Mouse (Mus musculus) right cerebral cortex, postnatal 14 days (tissue): ENCODE measurements around the gene Prcd.

Source experiments
- DNase-seq: peaks from one replicate; pipeline ENCODE4 v3.0.0; 2022

The Prcd gene

GRCm38 (mm10) chr11:116694250-116695193 is 41.2 kb downstream of the Prcd start:
- DNase-seq: no peak

DNA sequence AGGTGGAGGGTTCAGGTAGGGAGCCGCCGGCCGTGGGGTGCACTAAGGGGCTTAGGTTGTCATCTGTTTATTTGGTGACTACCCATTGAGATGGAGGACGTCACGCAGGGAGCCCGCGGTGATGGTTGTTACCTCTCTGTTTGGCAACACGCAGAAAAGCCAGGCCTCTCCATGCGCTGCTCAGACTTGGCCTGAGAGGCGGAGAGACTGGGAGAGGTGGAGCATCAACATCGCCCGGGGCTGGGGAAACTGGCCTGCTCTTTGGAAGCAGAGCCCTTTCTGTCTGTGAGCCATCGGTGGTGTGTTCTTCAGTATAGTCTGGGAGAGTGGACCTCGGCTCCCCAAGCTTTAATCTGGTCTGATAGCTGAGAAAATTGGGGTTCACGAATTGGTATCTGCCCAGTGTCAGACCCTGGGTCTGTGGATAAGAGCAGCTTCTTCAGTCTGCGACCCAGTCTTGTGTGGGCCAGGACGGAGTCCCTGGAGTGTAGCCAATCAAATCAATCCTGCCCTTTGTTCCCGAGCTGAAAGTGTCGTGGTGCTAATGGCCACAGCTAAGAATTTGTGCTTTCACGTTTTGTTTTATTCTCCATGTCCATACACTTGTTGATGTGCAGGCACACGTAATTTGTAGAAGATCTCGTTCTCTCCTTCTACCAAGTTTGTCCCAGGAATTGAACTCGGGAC is 42.0 kb downstream of the Prcd start:
- DNase-seq: no peak

DNA sequence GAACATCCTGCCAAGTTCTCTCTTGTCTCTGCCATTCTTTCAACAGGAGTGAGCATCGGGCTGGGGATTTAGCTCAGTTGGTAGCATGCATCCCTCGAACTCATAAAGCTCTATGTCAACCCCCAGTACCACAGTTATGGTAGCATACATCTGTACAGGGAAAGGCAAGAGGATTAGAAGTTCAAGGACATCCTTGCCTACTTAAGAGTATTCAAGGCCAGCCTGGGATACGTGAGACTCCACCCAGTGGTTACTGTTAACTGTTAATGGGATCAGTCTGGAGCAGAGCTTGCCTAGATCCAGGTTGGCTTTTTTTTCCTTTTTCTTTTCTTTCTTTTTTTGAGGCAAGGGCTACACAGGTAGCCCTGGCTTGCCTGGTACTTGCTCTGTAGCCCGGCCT is 43.1 kb downstream of the Prcd start:
- DNase-seq: no peak

- no peak for DNase-seq
These were observed 44.2 kb downstream of the Prcd start for GRCm38 (mm10) chr11:116697521-116697920.

DNA sequence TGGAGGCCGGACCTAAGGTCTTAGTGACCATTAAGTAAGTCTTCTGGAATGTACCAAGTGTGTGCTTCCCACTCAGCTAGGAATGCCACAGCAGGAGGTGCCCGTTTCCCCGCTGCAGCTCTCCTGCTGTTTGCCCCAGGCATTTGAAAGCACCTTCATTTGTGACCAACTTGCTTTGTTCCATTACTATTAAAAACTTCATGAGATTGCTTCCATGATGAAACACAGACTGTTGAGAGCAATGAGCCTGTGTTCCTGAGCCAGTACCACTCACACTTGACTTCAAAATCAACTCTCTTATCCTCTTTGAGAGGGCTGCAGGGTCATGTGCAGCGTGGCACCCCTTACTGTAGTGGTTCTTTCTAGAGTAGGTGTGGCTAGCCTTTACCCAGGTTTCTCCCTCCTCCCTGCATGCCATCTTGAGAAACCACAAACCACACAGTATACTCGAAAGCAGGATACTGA is 48.1 kb downstream of the Prcd start:
- DNase-seq: no peak

DNA sequence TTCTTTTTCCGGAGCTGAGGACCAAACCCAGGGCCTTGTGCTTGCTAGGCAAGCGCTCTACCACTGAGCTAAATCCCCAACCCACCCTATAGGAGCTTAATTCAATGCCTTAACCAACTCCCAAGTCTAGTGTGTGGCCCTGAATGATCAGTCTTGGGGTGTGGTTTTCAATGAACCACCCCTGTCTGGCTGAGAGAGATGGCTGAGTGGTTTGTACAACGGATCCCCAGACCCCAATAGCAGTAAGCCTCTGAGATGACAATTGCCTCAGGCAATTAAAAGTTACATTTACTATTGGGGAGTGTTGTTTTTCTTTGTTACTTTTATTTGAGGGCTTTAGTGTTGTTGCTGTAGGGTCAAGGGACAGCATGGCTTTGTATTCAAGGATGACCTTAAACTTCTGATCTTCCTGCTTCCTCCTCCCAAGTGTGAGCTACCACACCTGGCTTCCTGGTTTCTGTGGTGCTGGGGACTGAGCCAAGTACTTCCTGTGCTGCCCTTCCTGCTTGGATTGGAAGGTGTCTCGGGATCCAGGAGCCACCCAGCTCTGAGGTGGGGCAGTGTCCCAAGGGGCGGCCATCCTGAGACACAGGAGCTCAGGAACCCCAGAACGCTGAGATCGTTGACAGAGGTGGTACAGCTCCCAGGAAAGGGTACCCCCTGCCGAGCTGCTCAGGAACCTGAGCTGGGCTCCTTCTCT is 51.2 kb downstream of the Prcd start:
- DNase-seq: no peak

GRCm38 (mm10) chr11:116705204-116705608 is 51.9 kb downstream of the Prcd start:
- DNase-seq: no peak

- DNase-seq: no peak
These were observed 53.0 kb downstream of the Prcd start for GRCm38 (mm10) chr11:116706363-116706762.

GRCm38 (mm10) chr11:116710171-116710570 is 56.8 kb downstream of the Prcd start:
- DNase-seq: no peak

- DNase-seq: no peak
These were observed 57.5 kb downstream of the Prcd start for GRCm38 (mm10) chr11:116710793-116711192.

- DNase-seq: no peak
These were observed 60.7 kb downstream of the Prcd start for GRCm38 (mm10) chr11:116714052-116714451.
